Mouse (Mus musculus): ENCODE data around the gene Mroh7. TPM values are rescaled to one million over a fixed set of nuclear protein-coding genes. Genes with fewer than 3 reads are reported as not detected.

Gene Mroh7
- polyA plus RNA-seq (2015; fragmentation: Illumina TruSeq; extraction: RNeasy Lipid Tissue Mini Kit (QIAGEN cat#74804); ENCODE audit: insufficient read depth, low replicate concordance): 0.90 TPM

DNA sequence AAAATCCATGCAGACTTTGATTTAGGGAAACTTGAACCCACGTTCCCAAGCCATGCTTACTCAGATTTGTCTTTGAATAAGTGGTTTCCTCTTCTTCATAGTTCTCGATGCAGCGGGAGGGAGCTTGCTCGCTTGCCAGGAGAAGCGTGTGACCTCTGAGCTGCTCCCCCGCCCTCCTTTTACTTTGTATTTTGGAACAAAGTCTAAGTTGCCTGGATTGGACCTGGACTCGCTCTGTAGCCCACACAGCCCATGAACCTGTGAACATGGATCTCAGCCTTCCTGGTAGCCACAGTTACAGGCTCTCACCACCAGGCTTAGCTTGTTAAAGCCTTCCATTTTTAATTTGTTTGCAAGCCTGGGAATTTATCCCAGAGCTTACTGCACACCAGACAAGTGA is at the start of gene Mroh7:
Mroh7 (minus strand) TSS at position 112 of the 400 bp plus-strand sequence.

DNA sequence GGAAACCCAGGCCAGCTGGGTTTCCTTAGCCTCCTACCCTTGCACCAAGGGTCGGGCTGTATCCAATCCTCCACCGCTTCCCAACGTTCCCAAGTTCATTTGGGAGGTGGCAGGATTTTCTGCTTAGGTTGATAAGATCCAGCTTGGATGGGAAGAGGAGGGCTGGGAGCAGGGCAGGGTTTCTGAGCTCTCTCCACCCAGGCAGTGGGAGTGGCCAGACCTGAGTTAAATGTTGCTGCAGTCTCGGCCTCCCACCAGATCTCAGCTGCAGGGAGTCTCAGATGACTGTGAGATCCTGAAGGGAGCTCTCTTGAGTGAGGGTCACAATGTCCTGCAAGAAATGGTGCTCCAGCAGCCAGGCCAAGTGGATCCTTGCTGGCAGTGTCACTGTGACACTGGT is 2.9 kb upstream of the Mroh7 start, which contains the start of gene Fam151a:
Fam151a (plus strand) TSS at position 254 of the 400 bp plus-strand sequence.

DNA sequence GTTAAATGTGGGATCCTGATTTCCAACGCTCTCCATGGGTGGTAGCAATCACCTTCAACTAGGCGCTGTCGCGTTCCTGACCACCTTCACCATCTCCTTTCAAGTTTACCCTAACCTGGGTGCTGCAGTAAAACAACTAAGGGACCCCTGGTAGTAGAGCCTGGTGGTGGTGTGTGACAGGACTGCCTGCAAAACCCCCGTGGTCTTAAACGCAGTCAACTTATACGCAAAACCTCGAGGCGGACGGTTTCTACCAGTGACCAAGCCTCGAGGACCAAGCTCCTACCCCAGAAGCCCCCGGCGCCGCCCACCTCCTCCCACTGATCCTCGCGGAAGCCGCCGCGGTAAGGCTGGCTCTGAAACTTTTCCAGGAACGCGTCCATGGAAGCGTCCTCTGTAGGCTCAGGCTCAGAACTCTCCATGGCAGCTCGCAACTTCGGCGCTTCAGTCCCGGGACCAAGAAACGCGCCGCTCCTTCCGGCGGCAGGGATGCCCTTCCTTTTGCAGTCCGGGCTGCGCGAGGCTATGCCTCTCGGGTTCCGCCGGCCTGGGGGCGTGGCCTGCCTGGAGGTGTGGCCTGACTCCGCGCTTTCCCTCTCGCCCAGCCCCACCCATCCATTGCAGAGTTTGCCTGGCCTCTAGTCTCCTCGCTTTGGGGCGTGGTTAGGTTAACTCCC is 52.1 kb downstream of the Mroh7 start, which contains the start of gene Ttc4:
Ttc4 (minus strand) TSS at position 503 of the 677 bp plus-strand sequence.

DNA sequence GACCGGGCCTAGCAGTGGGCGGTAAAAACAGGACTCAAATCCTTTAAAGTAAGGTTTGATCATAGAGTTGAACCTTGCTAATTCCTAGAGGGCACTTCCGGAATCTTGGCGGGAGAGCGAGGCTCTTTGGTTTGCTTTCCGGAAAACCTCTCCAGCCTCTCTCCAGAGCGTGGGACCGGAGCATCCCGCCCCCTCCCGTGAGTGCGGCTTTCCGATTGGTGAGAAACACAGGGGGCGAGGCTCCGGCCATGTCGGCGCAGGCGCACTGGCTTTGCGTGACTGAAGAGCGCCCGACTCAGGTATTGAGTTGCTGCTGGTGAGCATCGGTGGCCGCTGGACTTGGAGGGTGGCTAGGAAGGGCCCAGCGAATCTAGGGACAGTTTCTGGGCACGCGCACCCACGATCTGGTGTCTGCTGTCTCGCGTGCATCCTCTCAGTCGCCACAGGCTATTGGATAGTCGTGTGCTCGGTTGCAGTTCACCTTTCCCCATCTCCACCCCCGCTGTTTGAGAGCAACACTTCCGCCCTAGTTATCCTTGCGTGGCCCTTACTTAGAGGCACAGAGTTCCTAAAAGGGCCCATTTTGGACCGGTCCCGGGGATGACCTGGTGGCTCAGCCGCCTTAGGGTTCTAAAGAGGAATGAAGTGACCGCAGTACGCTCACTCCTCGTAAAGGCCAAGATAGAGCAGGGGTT is 79.7 kb downstream of the Mroh7 start, which contains the start of gene Pars2:
Pars2 (plus strand) TSS at position 237 of the 695 bp plus-strand sequence.

Other genes starting within 250 kb of the Mroh7 start
- gene Bsnd, start 238.6 kb downstream of the Mroh7 start, polyA plus RNA-seq (2015; fragmentation: Illumina TruSeq; extraction: RNeasy Lipid Tissue Mini Kit (QIAGEN cat#74804); ENCODE audit: insufficient read depth, low replicate concordance): not detected
- gene Dhcr24, start 169.9 kb downstream of the Mroh7 start, polyA plus RNA-seq (2015; fragmentation: Illumina TruSeq; extraction: RNeasy Lipid Tissue Mini Kit (QIAGEN cat#74804); ENCODE audit: insufficient read depth, low replicate concordance): 8.1 TPM
- not detected for gene Lexm, start 113.7 kb downstream of the Mroh7 start, polyA plus RNA-seq (2015; fragmentation: Illumina TruSeq; extraction: RNeasy Lipid Tissue Mini Kit (QIAGEN cat#74804); ENCODE audit: insufficient read depth, low replicate concordance)
- not detected for gene Ttc22, start 108.5 kb downstream of the Mroh7 start, polyA plus RNA-seq (2015; fragmentation: Illumina TruSeq; extraction: RNeasy Lipid Tissue Mini Kit (QIAGEN cat#74804); ENCODE audit: insufficient read depth, low replicate concordance)
- 5.8 TPM for gene Pars2, start 79.9 kb downstream of the Mroh7 start, polyA plus RNA-seq (2015; fragmentation: Illumina TruSeq; extraction: RNeasy Lipid Tissue Mini Kit (QIAGEN cat#74804); ENCODE audit: insufficient read depth, low replicate concordance)
- 66.8 TPM for gene Ttc4, start 52.0 kb downstream of the Mroh7 start, polyA plus RNA-seq (2015; fragmentation: Illumina TruSeq; extraction: RNeasy Lipid Tissue Mini Kit (QIAGEN cat#74804); ENCODE audit: insufficient read depth, low replicate concordance)
- gene Fam151a, start 3.0 kb upstream of the Mroh7 start, polyA plus RNA-seq (2015; fragmentation: Illumina TruSeq; extraction: RNeasy Lipid Tissue Mini Kit (QIAGEN cat#74804); ENCODE audit: insufficient read depth, low replicate concordance): 0.90 TPM
- gene Acot11, start 74.1 kb upstream of the Mroh7 start, polyA plus RNA-seq (2015; fragmentation: Illumina TruSeq; extraction: RNeasy Lipid Tissue Mini Kit (QIAGEN cat#74804); ENCODE audit: insufficient read depth, low replicate concordance): 6.0 TPM
- gene Ssbp3, start 179.8 kb upstream of the Mroh7 start, polyA plus RNA-seq (2015; fragmentation: Illumina TruSeq; extraction: RNeasy Lipid Tissue Mini Kit (QIAGEN cat#74804); ENCODE audit: insufficient read depth, low replicate concordance): 32.6 TPM

Measured in spleen, adult 10 weeks (tissue).